Mouse (Mus musculus): ENCODE data around the gene Grk6. TPM values are rescaled to one million over a fixed set of nuclear protein-coding genes. Genes with fewer than 3 reads are reported as not detected.

Grk6 gene
- total and polyA plus RNA-seq, 2 experiments from 2014 or later = 40.8 to 79.5 TPM

DNA sequence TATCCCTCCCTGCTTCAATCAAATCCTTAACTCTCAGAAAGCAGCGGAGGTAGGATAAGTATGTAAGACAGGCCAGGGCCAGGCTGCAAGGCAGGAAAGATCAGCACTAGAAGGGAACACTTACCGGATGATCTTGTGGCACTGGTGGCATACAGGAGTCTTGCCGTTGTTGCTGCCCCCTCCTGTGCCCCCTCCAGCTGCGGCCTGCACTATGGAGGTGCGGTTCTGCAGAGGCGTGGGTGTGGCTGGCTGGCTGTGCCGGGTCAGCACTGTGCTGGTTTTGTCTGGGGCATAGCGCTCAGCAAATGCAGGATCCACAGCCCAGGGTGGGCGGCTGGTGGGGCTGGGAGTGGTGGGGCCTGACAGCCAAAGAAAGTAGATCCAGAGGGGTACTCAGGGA lies 60.9 kb downstream of the Grk6 start:
- peaks cover 2% of the 10 kb centered on the region; the same call in 1 of the 2 replicates for H3K4me1 ChIP-seq (ENCODE audit: insufficient read depth)
- H3K4me3 ChIP-seq (ENCODE audit: low read depth, low read length) = no peak overlapping the region
- no peaks in the 10 kb centered on the region for H3K9me3 ChIP-seq (ENCODE audit: low read length)
- DNase-seq (no peak), ATAC-seq (no peak)
- no peaks in the 10 kb centered on the region for H3K27me3 ChIP-seq (ENCODE audit: insufficient read depth, low read length)
- no peak overlapping the region for H3K9ac ChIP-seq
- 93% methylated on average over 9 of the region's 9 CpGs for WGBS
- no peak overlapping the region for H3K27ac ChIP-seq (ENCODE audit: low read depth, low read length)
- no peak overlapping the region for H3K4me2 ChIP-seq (ENCODE audit: low read depth)
- TF ChIP-seq CTCF (IDR thresholded peaks at IDR 0.05; ENCODE audit: low read depth) = no peak
- H3K36me3 ChIP-seq (ENCODE audit: insufficient read depth) = peaks cover 61% of the 10 kb centered on the region

DNA sequence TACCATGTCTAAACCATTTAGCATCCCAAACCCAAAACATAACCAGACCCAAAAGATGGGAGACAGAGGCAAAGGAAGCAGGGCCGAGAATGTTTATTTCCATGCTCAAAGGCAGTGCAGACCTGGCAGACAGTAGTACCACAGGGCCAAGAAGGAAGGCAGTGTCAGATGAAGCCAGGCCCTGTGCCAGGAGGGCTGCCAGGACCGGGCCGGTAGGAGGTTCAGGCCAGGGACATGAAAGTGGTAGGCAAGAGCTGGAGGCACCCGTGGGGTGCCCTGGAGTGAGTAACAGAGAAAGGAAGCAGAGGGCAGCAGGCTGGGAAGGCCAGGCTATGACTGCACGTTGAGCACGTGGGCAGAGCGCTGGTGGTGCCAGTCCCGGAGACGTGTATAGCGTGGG lies 61.8 kb downstream of the Grk6 start:
- no peaks in the 10 kb centered on the region for H3K9me3 ChIP-seq (ENCODE audit: low read length)
- H3K9ac ChIP-seq = no peak overlapping the region
- no peak for DNase-seq
- H3K36me3 ChIP-seq (ENCODE audit: insufficient read depth) = peaks cover 61% of the 10 kb centered on the region
- H3K4me3 ChIP-seq (ENCODE audit: low read depth, low read length) = no peak overlapping the region
- 76% methylated on average over 10 of the region's 10 CpGs for WGBS
- no peaks in the 10 kb centered on the region for H3K27me3 ChIP-seq (ENCODE audit: insufficient read depth, low read length)
- peaks cover 10% of the 10 kb centered on the region; the same call in 1 of the 2 replicates for H3K4me1 ChIP-seq (ENCODE audit: insufficient read depth)
- no peak for TF ChIP-seq CTCF (IDR thresholded peaks at IDR 0.05; ENCODE audit: low read depth)
- ATAC-seq = peak; percentile 19; the same call in 1 of the 2 replicates
- H3K4me2 ChIP-seq (ENCODE audit: low read depth) = no peak overlapping the region
- no peak overlapping the region for H3K27ac ChIP-seq (ENCODE audit: low read depth, low read length)

DNA sequence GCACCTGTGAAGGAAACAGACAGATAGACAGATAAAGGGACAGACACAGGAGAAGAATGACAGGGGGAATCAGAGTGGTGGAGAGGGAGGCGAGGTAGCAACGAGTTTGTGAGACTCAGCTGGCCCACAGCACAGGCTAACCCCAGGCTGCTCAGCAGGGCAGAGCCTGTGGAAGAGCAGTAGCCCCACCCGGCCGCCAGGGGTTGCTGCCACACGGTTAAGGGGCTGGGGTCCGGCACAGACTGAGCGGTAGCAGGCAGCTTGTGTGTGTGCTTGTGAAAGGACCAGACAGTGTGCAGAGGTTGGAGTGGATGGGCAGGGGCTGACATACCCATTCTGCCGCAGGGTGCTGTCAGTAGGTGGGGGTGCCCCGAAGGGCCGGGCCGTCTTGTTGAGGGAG lies 63.0 kb downstream of the Grk6 start:
- DNase-seq = no peak
- 59% methylated on average over 11 of the region's 11 CpGs for WGBS
- no peaks in the 10 kb centered on the region for H3K9me3 ChIP-seq (ENCODE audit: low read length)
- peak; percentile 37; the same call in 1 of the 2 replicates for TF ChIP-seq CTCF (IDR thresholded peaks at IDR 0.05; ENCODE audit: low read depth)
- H3K9ac ChIP-seq = no peak overlapping the region
- no peak overlapping the region for H3K27ac ChIP-seq (ENCODE audit: low read depth, low read length)
- no peaks in the 10 kb centered on the region for H3K27me3 ChIP-seq (ENCODE audit: insufficient read depth, low read length)
- no peak for ATAC-seq
- H3K4me2 ChIP-seq (ENCODE audit: low read depth) = no peak overlapping the region
- H3K36me3 ChIP-seq (ENCODE audit: insufficient read depth) = peaks cover 57% of the 10 kb centered on the region
- no peak overlapping the region for H3K4me3 ChIP-seq (ENCODE audit: low read depth, low read length)
- peaks cover 20% of the 10 kb centered on the region; the same call in 1 of the 2 replicates for H3K4me1 ChIP-seq (ENCODE audit: insufficient read depth)

- TF ChIP-seq CTCF (IDR thresholded peaks at IDR 0.05; ENCODE audit: low read depth) = no peak
- H3K27ac ChIP-seq (ENCODE audit: low read depth, low read length) = no peak overlapping the region
- ATAC-seq = no peak
Observed at GRCm38 (mm10) chr13:55508531-55508930, 63.7 kb downstream of the Grk6 start.

DNA sequence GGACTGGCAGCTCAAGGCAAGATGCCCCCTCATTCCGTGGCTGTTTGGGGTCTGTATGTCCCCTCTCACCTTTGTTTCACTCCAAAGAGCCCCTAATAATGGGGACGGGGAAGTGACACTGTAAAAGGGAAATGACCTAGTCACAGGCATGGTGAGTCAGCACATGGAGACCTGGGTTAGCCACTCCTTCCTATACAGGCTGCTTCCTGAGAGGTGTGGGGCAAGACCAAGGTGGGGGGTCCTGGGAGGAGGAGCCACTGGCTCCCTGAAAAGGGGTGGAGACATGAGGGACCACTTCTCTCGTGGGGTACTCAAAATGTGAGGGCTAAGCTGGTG lies 65.4 kb downstream of the Grk6 start:
- H3K27me3 ChIP-seq (ENCODE audit: insufficient read depth, low read length) = no peaks in the 10 kb centered on the region
- TF ChIP-seq CTCF (IDR thresholded peaks at IDR 0.05; ENCODE audit: low read depth) = no peak
- no peak overlapping the region for H3K4me2 ChIP-seq (ENCODE audit: low read depth)
- H3K9ac ChIP-seq = no peak overlapping the region; the same call in 1 of the 2 replicates
- H3K4me3 ChIP-seq (ENCODE audit: low read depth, low read length) = no peak overlapping the region
- H3K36me3 ChIP-seq (ENCODE audit: insufficient read depth) = peaks cover 41% of the 10 kb centered on the region
- WGBS = 23% methylated on average over 3 of the region's 3 CpGs
- ATAC-seq (no peak), DNase-seq (no peak)
- no peaks in the 10 kb centered on the region for H3K9me3 ChIP-seq (ENCODE audit: low read length)
- no peak overlapping the region for H3K27ac ChIP-seq (ENCODE audit: low read depth, low read length)
- peaks cover 20% of the 10 kb centered on the region; the same call in 1 of the 2 replicates for H3K4me1 ChIP-seq (ENCODE audit: insufficient read depth)

More at GRCm38 (mm10) chr13:55508531-55508930, 63.7 kb downstream of the Grk6 start:
- no peak overlapping the region for H3K9ac ChIP-seq
- peaks cover 20% of the 10 kb centered on the region; the same call in 1 of the 2 replicates for H3K4me1 ChIP-seq (ENCODE audit: insufficient read depth)
- H3K9me3 ChIP-seq (ENCODE audit: low read length) = no peaks in the 10 kb centered on the region
- no peak overlapping the region for H3K4me2 ChIP-seq (ENCODE audit: low read depth)
- 95% methylated on average over 10 of the region's 10 CpGs for WGBS
- no peaks in the 10 kb centered on the region for H3K27me3 ChIP-seq (ENCODE audit: insufficient read depth, low read length)
- no peak overlapping the region for H3K4me3 ChIP-seq (ENCODE audit: low read depth, low read length)
- no peak for DNase-seq
- peaks cover 50% of the 10 kb centered on the region for H3K36me3 ChIP-seq (ENCODE audit: insufficient read depth)

Small RNAs within 50 kb of the gene (microRNA-seq; reads per million reads assigned to microRNA genes)
- gene Mir6943 (0 to 0.61 reads per million in 2 experiments), gene Mir6944 (38.9 to 49.1 reads per million in 2 experiments), gene Mir6945 (1.2 to 2.0 reads per million in 2 experiments)

Other genes with a start within 250 kb of the Grk6 start
- gene Nsd1, start 235.3 kb upstream of the Grk6 start, total RNA-seq (2014; rRNA removed) = 81.2 and 104 TPM in 2 replicates
- gene Nsd1, start 235.3 kb upstream of the Grk6 start, polyA plus RNA-seq (2015; fragmentation: Nextera tagmentation; extraction: Ambion mirVana) = 37.5 and 48.2 TPM in 2 replicates
- gene Prelid1, start 124.6 kb upstream of the Grk6 start, total RNA-seq (2014; rRNA removed) = 159 and 187 TPM in 2 replicates
- 313 and 316 TPM in 2 replicates for gene Prelid1, start 124.6 kb upstream of the Grk6 start, polyA plus RNA-seq (2015; fragmentation: Nextera tagmentation; extraction: Ambion mirVana)
- gene Rab24, start 123.1 kb upstream of the Grk6 start, total RNA-seq (2014; rRNA removed) = 67.3 and 77.4 TPM in 2 replicates
- gene Rab24, start 123.1 kb upstream of the Grk6 start, polyA plus RNA-seq (2015; fragmentation: Nextera tagmentation; extraction: Ambion mirVana) = 92.3 and 99.4 TPM in 2 replicates
- gene Mxd3, start 115.2 kb upstream of the Grk6 start, total RNA-seq (2014; rRNA removed) = 10.1 and 10.5 TPM in 2 replicates
- gene Mxd3, start 115.2 kb upstream of the Grk6 start, polyA plus RNA-seq (2015; fragmentation: Nextera tagmentation; extraction: Ambion mirVana) = 7.3 and 9.4 TPM in 2 replicates
- gene Lman2, start 82.3 kb upstream of the Grk6 start, total RNA-seq (2014; rRNA removed) = 55.2 and 62.6 TPM in 2 replicates
- 32.8 TPM in 2 replicates for gene Lman2, start 82.3 kb upstream of the Grk6 start, polyA plus RNA-seq (2015; fragmentation: Nextera tagmentation; extraction: Ambion mirVana)
- gene Rgs14, start 75.3 kb upstream of the Grk6 start, total RNA-seq (2014; rRNA removed) = 4.0 and 4.4 TPM in 2 replicates
- gene Rgs14, start 75.3 kb upstream of the Grk6 start, polyA plus RNA-seq (2015; fragmentation: Nextera tagmentation; extraction: Ambion mirVana) = 2.5 and 3.9 TPM in 2 replicates
- gene Slc34a1, start 46.9 kb upstream of the Grk6 start, total RNA-seq (2014; rRNA removed) = 0.95 TPM in 1 of 2 replicates, not detected in the other
- gene Slc34a1, start 46.9 kb upstream of the Grk6 start, polyA plus RNA-seq (2015; fragmentation: Nextera tagmentation; extraction: Ambion mirVana) = 0.29 TPM in 1 of 2 replicates, not detected in the other
- not detected in 2 replicates for gene Pfn3, start 29.8 kb upstream of the Grk6 start, total RNA-seq (2014; rRNA removed)
- gene Pfn3, start 29.8 kb upstream of the Grk6 start, polyA plus RNA-seq (2015; fragmentation: Nextera tagmentation; extraction: Ambion mirVana) = 0.93 and 1.5 TPM in 2 replicates
- gene F12, start 18.3 kb upstream of the Grk6 start, total RNA-seq (2014; rRNA removed) = 0.15 TPM in 1 of 2 replicates, not detected in the other
- 0.45 and 0.51 TPM in 2 replicates for gene F12, start 18.3 kb upstream of the Grk6 start, polyA plus RNA-seq (2015; fragmentation: Nextera tagmentation; extraction: Ambion mirVana)
- gene Prr7, start 19.2 kb downstream of the Grk6 start, total RNA-seq (2014; rRNA removed) = 108 and 118 TPM in 2 replicates
- 7.8 and 8.7 TPM in 2 replicates for gene Prr7, start 19.2 kb downstream of the Grk6 start, polyA plus RNA-seq (2015; fragmentation: Nextera tagmentation; extraction: Ambion mirVana)
- gene Dbn1, start 43.0 kb downstream of the Grk6 start, total RNA-seq (2014; rRNA removed) = 545 and 619 TPM in 2 replicates
- 603 and 619 TPM in 2 replicates for gene Dbn1, start 43.0 kb downstream of the Grk6 start, polyA plus RNA-seq (2015; fragmentation: Nextera tagmentation; extraction: Ambion mirVana)
- gene Pdlim7, start 68.6 kb downstream of the Grk6 start, total RNA-seq (2014; rRNA removed) = 26.6 and 36.7 TPM in 2 replicates
- 114 and 115 TPM in 2 replicates for gene Pdlim7, start 68.6 kb downstream of the Grk6 start, polyA plus RNA-seq (2015; fragmentation: Nextera tagmentation; extraction: Ambion mirVana)
- 2.5 and 4.8 TPM in 2 replicates for gene Dok3, start 84.2 kb downstream of the Grk6 start, total RNA-seq (2014; rRNA removed)
- gene Dok3, start 84.2 kb downstream of the Grk6 start, polyA plus RNA-seq (2015; fragmentation: Nextera tagmentation; extraction: Ambion mirVana) = 0.82 TPM in 2 replicates
- gene Ddx41, start 91.6 kb downstream of the Grk6 start, total RNA-seq (2014; rRNA removed) = 65.2 and 69.6 TPM in 2 replicates
- gene Ddx41, start 91.6 kb downstream of the Grk6 start, polyA plus RNA-seq (2015; fragmentation: Nextera tagmentation; extraction: Ambion mirVana) = 46.1 and 51.7 TPM in 2 replicates
- 88.4 and 93.1 TPM in 2 replicates for gene Fam193b, start 126.0 kb downstream of the Grk6 start, total RNA-seq (2014; rRNA removed)
- 41.2 and 41.6 TPM in 2 replicates for gene Fam193b, start 126.0 kb downstream of the Grk6 start, polyA plus RNA-seq (2015; fragmentation: Nextera tagmentation; extraction: Ambion mirVana)
- 52.9 and 56.3 TPM in 2 replicates for gene Tmed9, start 128.7 kb downstream of the Grk6 start, total RNA-seq (2014; rRNA removed)
- gene Tmed9, start 128.7 kb downstream of the Grk6 start, polyA plus RNA-seq (2015; fragmentation: Nextera tagmentation; extraction: Ambion mirVana) = 102 TPM in 2 replicates
- 57.6 and 63.1 TPM in 2 replicates for gene B4galt7, start 154.8 kb downstream of the Grk6 start, total RNA-seq (2014; rRNA removed)
- gene B4galt7, start 154.8 kb downstream of the Grk6 start, polyA plus RNA-seq (2015; fragmentation: Nextera tagmentation; extraction: Ambion mirVana) = 36.1 and 43.0 TPM in 2 replicates
- 87.8 and 115 TPM in 2 replicates for gene Caml, start 177.9 kb downstream of the Grk6 start, total RNA-seq (2014; rRNA removed)
- 116 and 121 TPM in 2 replicates for gene Caml, start 177.9 kb downstream of the Grk6 start, polyA plus RNA-seq (2015; fragmentation: Nextera tagmentation; extraction: Ambion mirVana)
- 28.0 and 34.7 TPM in 2 replicates for gene Ddx46, start 190.0 kb downstream of the Grk6 start, total RNA-seq (2014; rRNA removed)
- 17.7 and 20.1 TPM in 2 replicates for gene Ddx46, start 190.0 kb downstream of the Grk6 start, polyA plus RNA-seq (2015; fragmentation: Nextera tagmentation; extraction: Ambion mirVana)
- 135 and 167 TPM in 2 replicates for gene B230219D22Rik, start 248.1 kb downstream of the Grk6 start, total RNA-seq (2014; rRNA removed)
- 40.7 and 59.5 TPM in 2 replicates for gene B230219D22Rik, start 248.1 kb downstream of the Grk6 start, polyA plus RNA-seq (2015; fragmentation: Nextera tagmentation; extraction: Ambion mirVana)